8 mouse cellular contexts compared by ENCODE assay signal in genomic region chr4:139130701-139131549, GRCm38 (mm10). TPM values are rescaled to one million over a fixed set of nuclear protein-coding genes. Genes with fewer than 3 reads are reported as not detected.
DNase-seq lines count a peak whose midpoint lies in the region; ATAC-seq and TF ChIP-seq lines count a peak whose summit lies in the region.

TSS of gene Minos1 (minus strand) at chr4:139131113.

- under 1% methylated on average over 63 of the region's 63 CpGs for WGBS in forebrain, embryonic 10.5 days
- under 1% methylated on average over 60 of the region's 63 CpGs for WGBS in heart, embryonic 15.5 days
- under 1% methylated on average over 63 of the region's 63 CpGs for WGBS in liver, embryonic 14.5 days (ENCODE audit: insufficient replicate concordance)
- WGBS in neural tube, embryonic 11.5 days = under 1% methylated on average over 54 of the region's 63 CpGs
- under 1% methylated on average over 62 of the region's 63 CpGs for WGBS in stomach, postnatal 0 days

- H3K27ac ChIP-seq in forebrain, embryonic 10.5 days = peak within 1 kb of the TSS; percentile 93
- H3K27ac ChIP-seq in heart, embryonic 15.5 days = peak within 1 kb of the TSS; percentile 97
- peak within 1 kb of the TSS; percentile 30 for H3K27ac ChIP-seq in liver, embryonic 14.5 days
- H3K27ac ChIP-seq in neural tube, embryonic 11.5 days (ENCODE audit: low read depth, low read length) = peak within 1 kb of the TSS; percentile 47
- peak within 1 kb of the TSS; percentile 91 for H3K27ac ChIP-seq in stomach, postnatal 0 days (replicated peaks)

- DNase-seq in CD8-positive naive resting alpha-beta T cell, adult 2 months (ENCODE audit: low read depth in 2 of 2, low spot score in 2 of 2) = peak; percentile 94 to 95
- peak; percentile 97 for DNase-seq in c-Kit-positive CD71-negative TER-119-negative erythroid progenitor cells, embryonic 14.5 days (ENCODE audit: low read depth)
- peak; percentile 98 for DNase-seq in forebrain, embryonic 10.5 days (ENCODE audit: extremely low spot score, low spot score)
- peak; percentile 99 for DNase-seq in kidney, postnatal 25 days
- peak; percentile 97 to 98 (median 98) for DNase-seq in liver, embryonic 14.5 days (ENCODE audit: low read depth in 3 of 3, low spot score in 3 of 3)
- peak; percentile 99 for DNase-seq in neural tube, embryonic 11.5 days (ENCODE audit: low spot score)
- peak; percentile 96 for DNase-seq in stomach, postnatal 0 days (ENCODE audit: low spot score)

- ATAC-seq in heart, embryonic 15.5 days (replicated peaks; ENCODE audit: insufficient number of reproducible peaks, insufficient read depth, low FRiP score, low read depth) = peak; percentile 94
- ATAC-seq in liver, embryonic 14.5 days (ENCODE audit: insufficient read depth) = peak; percentile 95
- ATAC-seq in neural tube, embryonic 11.5 days (ENCODE audit: insufficient read depth, low FRiP score, low TSS enrichment) = peak; percentile 97
- ATAC-seq in stomach, postnatal 0 days (ENCODE audit: low FRiP score, low TSS enrichment) = peak; percentile 98

- H3K4me1 ChIP-seq in forebrain, embryonic 10.5 days = peaks cover 23% of the 10 kb centered on the region
- peaks cover 23% of the 10 kb centered on the region for H3K4me1 ChIP-seq in heart, embryonic 15.5 days (replicated peaks)
- peaks cover 18 to 23% of the 10 kb centered on the region in 2 experiments for H3K4me1 ChIP-seq in liver, embryonic 14.5 days (replicated peaks; ENCODE audit: control insufficient read depth in 2 of 2, insufficient read depth in 2 of 2, low read length in 1 of 2)
- peaks cover 3% of the 10 kb centered on the region for H3K4me1 ChIP-seq in neural tube, embryonic 11.5 days (ENCODE audit: control insufficient read depth, insufficient read depth, low read length)
- H3K4me1 ChIP-seq in stomach, postnatal 0 days (replicated peaks; ENCODE audit: control insufficient read depth, insufficient read depth) = no peaks in the 10 kb centered on the region

- peak within 1 kb of the TSS; percentile 83 for H3K9ac ChIP-seq in heart, embryonic 15.5 days
- H3K9ac ChIP-seq in liver, embryonic 14.5 days (replicated peaks) = peak within 1 kb of the TSS; percentile 78
- peak within 1 kb of the TSS; percentile 93 for H3K9ac ChIP-seq in neural tube, embryonic 11.5 days (ENCODE audit: low read length)
- peak within 1 kb of the TSS; percentile 96 for H3K9ac ChIP-seq in stomach, postnatal 0 days (ENCODE audit: low read length)

- peaks cover 13% of the 10 kb centered on the region for H3K36me3 ChIP-seq in forebrain, embryonic 10.5 days (replicated peaks)
- peaks cover 5% of the 10 kb centered on the region; the same call in 1 of the 2 replicates for H3K36me3 ChIP-seq in heart, embryonic 15.5 days
- H3K36me3 ChIP-seq in liver, embryonic 14.5 days (replicated peaks; ENCODE audit: control insufficient read depth, insufficient read depth, low read depth) = no peaks in the 10 kb centered on the region
- H3K36me3 ChIP-seq in neural tube, embryonic 11.5 days (ENCODE audit: control insufficient read depth, insufficient read depth, low read length) = no peaks in the 10 kb centered on the region
- H3K36me3 ChIP-seq in stomach, postnatal 0 days (ENCODE audit: control insufficient read depth, insufficient read depth, low read length) = no peaks in the 10 kb centered on the region

- no peak for TF ChIP-seq CTCF in liver, embryonic 14.5 days (IDR thresholded peaks at IDR 0.05; ENCODE audit: low read depth)
- TF ChIP-seq CTCF in stomach, postnatal 0 days (IDR thresholded peaks at IDR 0.05; ENCODE audit: low read depth) = no peak; the same call in 1 of the 2 replicates

- H3K9me3 ChIP-seq in forebrain, embryonic 10.5 days = peaks cover 8% of the 10 kb centered on the region; the same call in 1 of the 2 replicates
- H3K9me3 ChIP-seq in heart, embryonic 15.5 days (replicated peaks) = no peaks in the 10 kb centered on the region
- H3K9me3 ChIP-seq in liver, embryonic 14.5 days (ENCODE audit: control insufficient read depth, low read length) = no peaks in the 10 kb centered on the region; the same call in 1 of the 2 replicates
- no peaks in the 10 kb centered on the region for H3K9me3 ChIP-seq in neural tube, embryonic 11.5 days (ENCODE audit: control insufficient read depth, low read length)
- no peaks in the 10 kb centered on the region for H3K9me3 ChIP-seq in stomach, postnatal 0 days (ENCODE audit: control insufficient read depth, low read length)

- H3K4me2 ChIP-seq in heart, embryonic 15.5 days = peak within 1 kb of the TSS; percentile 74
- peak within 1 kb of the TSS; percentile 93 for H3K4me2 ChIP-seq in liver, embryonic 14.5 days (ENCODE audit: low read depth)
- peak within 1 kb of the TSS; percentile 91 for H3K4me2 ChIP-seq in neural tube, embryonic 11.5 days (ENCODE audit: low read depth)
- peak within 1 kb of the TSS; percentile 93 for H3K4me2 ChIP-seq in stomach, postnatal 0 days (replicated peaks; ENCODE audit: low read depth)

- H3K4me3 ChIP-seq in forebrain, embryonic 10.5 days = peak within 1 kb of the TSS; percentile 98
- peak within 1 kb of the TSS; percentile 71 for H3K4me3 ChIP-seq in heart, embryonic 15.5 days
- peak within 1 kb of the TSS; percentile 73 to 83 for H3K4me3 ChIP-seq in liver, embryonic 14.5 days (ENCODE audit: insufficient read depth in 1 of 2, low read depth in 2 of 2, low read length in 2 of 2)
- H3K4me3 ChIP-seq in neural tube, embryonic 11.5 days (ENCODE audit: low read depth, low read length) = peak within 1 kb of the TSS; percentile 79
- H3K4me3 ChIP-seq in stomach, postnatal 0 days (ENCODE audit: low read depth, low read length) = peak within 1 kb of the TSS; percentile 92

- H3K27me3 ChIP-seq in forebrain, embryonic 10.5 days (ENCODE audit: poor library complexity, severe bottlenecking) = no peaks in the 10 kb centered on the region
- no peaks in the 10 kb centered on the region for H3K27me3 ChIP-seq in heart, embryonic 15.5 days
- no peaks in the 10 kb centered on the region for H3K27me3 ChIP-seq in liver, embryonic 14.5 days (ENCODE audit: control insufficient read depth, insufficient read depth, low read length)
- no peaks in the 10 kb centered on the region for H3K27me3 ChIP-seq in neural tube, embryonic 11.5 days (ENCODE audit: control insufficient read depth, insufficient read depth, low read length)
- no peaks in the 10 kb centered on the region for H3K27me3 ChIP-seq in stomach, postnatal 0 days (ENCODE audit: control insufficient read depth, insufficient read depth, low read length)

- peak; percentile 93 for TF ChIP-seq EP300 in liver, embryonic 14.5 days (IDR thresholded peaks at IDR 0.05; ENCODE audit: low read depth)
- peak; percentile 100 for TF ChIP-seq EP300 in stomach, postnatal 0 days (optimal IDR thresholded peaks at IDR 0.05)

RNA-seq across cellular contexts. Expression of gene Minos1, which starts in this region (rescaled TPM):
- polyA plus RNA-seq in forebrain, embryonic 10.5 days (2016; fragmentation: Nextera tagmentation; extraction: Ambion mirVana) = 375 and 389 TPM in 2 replicates
- polyA plus RNA-seq in heart, embryonic 15.5 days (2015; fragmentation: Nextera tagmentation; extraction: Ambion mirVana) = 589 and 818 TPM in 2 replicates
- 29.1 and 94.0 TPM in 2 replicates for polyA plus RNA-seq in liver, embryonic 14.5 days (2012; rRNA removed)
- polyA plus RNA-seq in liver, embryonic 14.5 days (2014; fragmentation: Nextera tagmentation; extraction: Ambion mirVana) = 391 and 424 TPM in 2 replicates
- 397 and 410 TPM in 2 replicates for polyA plus RNA-seq in neural tube, embryonic 11.5 days (2014; fragmentation: Nextera tagmentation; extraction: Ambion mirVana)
- polyA plus RNA-seq in stomach, postnatal 0 days (2015; fragmentation: Nextera tagmentation; extraction: Ambion mirVana) = 569 and 588 TPM in 2 replicates

Comparison
In these comparisons a context has a peak if more than half of its experiments do, and no peak if none do; other contexts are left out.
1. Peak in every context shown above with its lines: DNase-seq, ATAC-seq, H3K4me3 ChIP-seq and H3K27ac ChIP-seq.
2. H3K27ac ChIP-seq: peak in every context shown above with its lines; median percentile 97 in heart, embryonic 15.5 days; 93 in forebrain, embryonic 10.5 days; 91 in stomach, postnatal 0 days; 47 in neural tube, embryonic 11.5 days; 30 in liver, embryonic 14.5 days.